Mouse (Mus musculus): ENCODE data around the gene Kat2a. TPM values are rescaled to one million over a fixed set of nuclear protein-coding genes. Genes with fewer than 3 reads are reported as not detected.
A peak's percentile ranks its signal among the peaks of the same experiment; 100 is the strongest.

Kat2a gene
- polyA plus RNA-seq, 1 experiment from 2014 or later, result 74.5 TPM

DNA sequence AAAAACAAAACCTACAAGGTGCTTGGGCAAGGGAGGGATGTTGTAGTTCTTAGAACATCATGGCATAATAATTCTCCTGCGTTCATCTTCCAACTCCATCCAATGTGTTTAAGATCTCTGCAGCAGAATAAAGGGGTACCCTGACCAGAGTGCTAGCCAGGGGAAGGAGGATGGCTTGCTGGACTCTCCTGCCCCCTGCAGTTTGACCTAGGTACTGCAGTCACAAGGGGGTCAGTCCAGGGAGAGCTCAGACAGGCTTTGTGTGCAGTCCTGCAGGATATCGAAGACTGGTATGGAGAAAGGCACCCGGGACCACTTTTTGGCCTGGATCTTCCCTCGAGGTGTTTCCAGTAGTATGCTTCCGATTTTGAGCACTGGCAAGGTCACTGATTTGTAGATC, 17.3 kb downstream of the Kat2a start:
- H3K9ac ChIP-seq (ENCODE audit: low read depth, low read length), result no peak overlapping the region
- no peak overlapping the region for H3K27ac ChIP-seq (ENCODE audit: low read depth, low read length)
- no peaks in the 10 kb centered on the region for H3K36me3 ChIP-seq (ENCODE audit: control insufficient read depth, insufficient read depth, low read length)
- H3K4me3 ChIP-seq (ENCODE audit: low read length), result no peak overlapping the region
- peak; percentile 68 for ATAC-seq (ENCODE audit: low FRiP score, low TSS enrichment)
- H3K4me1 ChIP-seq (ENCODE audit: control insufficient read depth, insufficient read depth, low read length), result no peaks in the 10 kb centered on the region
- no peak overlapping the region for H3K4me2 ChIP-seq (replicated peaks; ENCODE audit: low read depth, low read length)
- no peaks in the 10 kb centered on the region for H3K9me3 ChIP-seq (ENCODE audit: control insufficient read depth, low read length)
- peaks cover 3% of the 10 kb centered on the region; the same call in 1 of the 2 replicates for H3K27me3 ChIP-seq (ENCODE audit: control insufficient read depth, insufficient read depth, low read length)
- WGBS, result 44% methylated on average over 5 of the region's 5 CpGs

GRCm38 (mm10) chr11:100693154-100693553, 19.1 kb downstream of the Kat2a start:
- Histone ChIP-seq H3K4me1 (ENCODE audit: control insufficient read depth, insufficient read depth, low read length) (no peaks in the 10 kb centered on the region), H3K9me3 (ENCODE audit: control insufficient read depth, low read length) (no peaks in the 10 kb centered on the region), H3K27ac (ENCODE audit: low read depth, low read length) (no peak overlapping the region), H3K4me3 (ENCODE audit: low read length) (no peak overlapping the region), H3K27me3 (ENCODE audit: control insufficient read depth, insufficient read depth, low read length) (peaks cover 3% of the 10 kb centered on the region; the same call in 1 of the 2 replicates), H3K9ac (ENCODE audit: low read depth, low read length) (no peak overlapping the region), H3K4me2 (replicated peaks; ENCODE audit: low read depth, low read length) (no peak overlapping the region), H3K36me3 (ENCODE audit: control insufficient read depth, insufficient read depth, low read length) (no peaks in the 10 kb centered on the region)
- ATAC-seq (ENCODE audit: low FRiP score, low TSS enrichment), result no peak
- 14% methylated on average over 5 of the region's 5 CpGs for WGBS

DNA sequence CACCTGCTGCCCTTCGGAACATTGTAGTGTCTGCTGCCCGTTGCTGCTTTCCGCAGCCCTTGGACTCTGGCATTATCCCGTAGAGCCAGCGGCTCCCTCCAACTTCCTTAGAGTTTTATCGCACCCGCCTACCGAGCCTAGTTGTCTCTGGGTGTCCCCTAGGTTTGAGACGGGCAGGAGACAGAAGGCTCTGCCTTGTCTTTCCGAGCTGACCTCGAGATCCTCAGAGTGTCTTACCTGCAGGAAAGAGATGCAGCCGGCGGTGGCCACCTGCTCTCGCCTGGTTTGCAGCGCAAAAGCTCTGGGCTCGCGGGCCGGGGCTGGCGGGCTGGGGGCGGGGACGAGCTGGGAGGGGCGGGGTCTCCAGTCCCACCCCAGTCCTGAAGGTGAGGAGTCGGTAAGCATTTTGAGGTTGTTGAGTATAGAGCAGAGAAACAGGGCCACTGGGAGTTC, 20.1 kb downstream of the Kat2a start, which contains the start of gene Zfp385c:
Zfp385c (minus strand) TSS at position 292 of the 453 bp plus-strand sequence.
- no peak for ATAC-seq (ENCODE audit: low FRiP score, low TSS enrichment)
- no peaks in the 10 kb centered on the region for H3K4me1 ChIP-seq (ENCODE audit: control insufficient read depth, insufficient read depth, low read length)
- no peaks in the 10 kb centered on the region for H3K36me3 ChIP-seq (ENCODE audit: control insufficient read depth, insufficient read depth, low read length)
- H3K4me3 ChIP-seq (ENCODE audit: low read length), result peak within 1 kb of the TSS; percentile 35
- peak within 1 kb of the TSS; percentile 65 for H3K4me2 ChIP-seq (replicated peaks; ENCODE audit: low read depth, low read length)
- H3K9ac ChIP-seq (ENCODE audit: low read depth, low read length), result peak within 1 kb of the TSS; percentile 18; the same call in 1 of the 2 replicates
- peaks cover 3% of the 10 kb centered on the region; the same call in 1 of the 2 replicates for H3K27me3 ChIP-seq (ENCODE audit: control insufficient read depth, insufficient read depth, low read length)
- under 1% methylated on average over 23 of the region's 23 CpGs for WGBS
- no peak within 1 kb of the TSS for H3K27ac ChIP-seq (ENCODE audit: low read depth, low read length)
- no peaks in the 10 kb centered on the region for H3K9me3 ChIP-seq (ENCODE audit: control insufficient read depth, low read length)

- Histone ChIP-seq H3K36me3 (ENCODE audit: control insufficient read depth, insufficient read depth, low read length) (no peaks in the 10 kb centered on the region), H3K4me1 (ENCODE audit: control insufficient read depth, insufficient read depth, low read length) (no peaks in the 10 kb centered on the region), H3K9me3 (ENCODE audit: control insufficient read depth, low read length) (no peaks in the 10 kb centered on the region), H3K27ac (ENCODE audit: low read depth, low read length) (no peak overlapping the region), H3K9ac (ENCODE audit: low read depth, low read length) (no peak overlapping the region), H3K27me3 (ENCODE audit: control insufficient read depth, insufficient read depth, low read length) (peaks cover 3% of the 10 kb centered on the region; the same call in 1 of the 2 replicates), H3K4me3 (ENCODE audit: low read length) (no peak overlapping the region), H3K4me2 (replicated peaks; ENCODE audit: low read depth, low read length) (no peak overlapping the region)
- 74% methylated on average over 7 of the region's 7 CpGs for WGBS
- no peak for ATAC-seq (ENCODE audit: low FRiP score, low TSS enrichment)
These were observed 21.9 kb downstream of the Kat2a start for GRCm38 (mm10) chr11:100690389-100690788.

DNA sequence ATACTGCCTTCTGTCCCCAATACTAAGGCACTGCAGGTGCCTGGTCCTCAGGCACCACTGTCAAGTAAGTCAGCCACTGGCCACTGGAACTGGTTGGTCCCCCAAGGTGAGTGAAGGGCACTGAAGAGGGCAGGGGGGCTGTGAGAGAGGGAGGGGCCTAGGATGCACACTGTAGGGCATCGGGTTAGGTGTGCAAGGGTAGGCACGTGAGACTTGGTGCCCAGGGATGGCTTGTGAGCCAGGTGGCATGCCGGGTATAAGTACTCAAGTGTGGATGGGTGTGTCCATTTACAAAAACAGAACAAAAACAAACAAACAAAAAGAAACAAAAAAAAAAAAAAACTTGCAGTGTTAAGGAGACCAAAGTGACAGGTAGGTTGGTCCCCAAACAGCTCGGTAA, 23.8 kb downstream of the Kat2a start:
- no peaks in the 10 kb centered on the region for H3K36me3 ChIP-seq (ENCODE audit: control insufficient read depth, insufficient read depth, low read length)
- no peak overlapping the region for H3K4me2 ChIP-seq (replicated peaks; ENCODE audit: low read depth, low read length)
- H3K4me3 ChIP-seq (ENCODE audit: low read length), result no peak overlapping the region
- no peaks in the 10 kb centered on the region for H3K9me3 ChIP-seq (ENCODE audit: control insufficient read depth, low read length)
- ATAC-seq (ENCODE audit: low FRiP score, low TSS enrichment), result no peak
- H3K27me3 ChIP-seq (ENCODE audit: control insufficient read depth, insufficient read depth, low read length), result peaks cover 3% of the 10 kb centered on the region; the same call in 1 of the 2 replicates
- WGBS, result 71% methylated on average over 4 of the region's 4 CpGs
- H3K4me1 ChIP-seq (ENCODE audit: control insufficient read depth, insufficient read depth, low read length), result no peaks in the 10 kb centered on the region
- no peak overlapping the region for H3K9ac ChIP-seq (ENCODE audit: low read depth, low read length)
- no peak overlapping the region for H3K27ac ChIP-seq (ENCODE audit: low read depth, low read length)

- Histone ChIP-seq H3K4me3 (ENCODE audit: low read length) (no peak overlapping the region), H3K9me3 (ENCODE audit: control insufficient read depth, low read length) (no peaks in the 10 kb centered on the region), H3K27ac (ENCODE audit: low read depth, low read length) (no peak overlapping the region), H3K36me3 (ENCODE audit: control insufficient read depth, insufficient read depth, low read length) (no peaks in the 10 kb centered on the region), H3K4me2 (replicated peaks; ENCODE audit: low read depth, low read length) (no peak overlapping the region), H3K4me1 (ENCODE audit: control insufficient read depth, insufficient read depth, low read length) (no peaks in the 10 kb centered on the region), H3K9ac (ENCODE audit: low read depth, low read length) (no peak overlapping the region), H3K27me3 (ENCODE audit: control insufficient read depth, insufficient read depth, low read length) (peaks cover 3% of the 10 kb centered on the region; the same call in 1 of the 2 replicates)
- ATAC-seq (ENCODE audit: low FRiP score, low TSS enrichment), result no peak
- 80% methylated on average over 7 of the region's 7 CpGs for WGBS
These were observed 25.0 kb downstream of the Kat2a start for GRCm38 (mm10) chr11:100687265-100687664.

GRCm38 (mm10) chr11:100685371-100685770, 26.9 kb downstream of the Kat2a start:
- Histone ChIP-seq H3K27me3 (ENCODE audit: control insufficient read depth, insufficient read depth, low read length) (no peaks in the 10 kb centered on the region), H3K4me1 (ENCODE audit: control insufficient read depth, insufficient read depth, low read length) (no peaks in the 10 kb centered on the region), H3K9me3 (ENCODE audit: control insufficient read depth, low read length) (no peaks in the 10 kb centered on the region), H3K9ac (ENCODE audit: low read depth, low read length) (no peak overlapping the region), H3K27ac (ENCODE audit: low read depth, low read length) (no peak overlapping the region), H3K4me2 (replicated peaks; ENCODE audit: low read depth, low read length) (no peak overlapping the region), H3K4me3 (ENCODE audit: low read length) (no peak overlapping the region), H3K36me3 (ENCODE audit: control insufficient read depth, insufficient read depth, low read length) (no peaks in the 10 kb centered on the region)
- 83% methylated on average over 3 of the region's 3 CpGs for WGBS
- no peak for ATAC-seq (ENCODE audit: low FRiP score, low TSS enrichment)

GRCm38 (mm10) chr11:100684084-100684483, 28.2 kb downstream of the Kat2a start:
- WGBS, result 56% methylated on average over 2 of the region's 2 CpGs
- no peaks in the 10 kb centered on the region for H3K27me3 ChIP-seq (ENCODE audit: control insufficient read depth, insufficient read depth, low read length)
- no peak for ATAC-seq (ENCODE audit: low FRiP score, low TSS enrichment)

GRCm38 (mm10) chr11:100682526-100682925, 29.7 kb downstream of the Kat2a start:
- WGBS, result 81% methylated on average over 5 of the region's 5 CpGs
- no peaks in the 10 kb centered on the region for H3K9me3 ChIP-seq (ENCODE audit: control insufficient read depth, low read length)
- no peaks in the 10 kb centered on the region for H3K27me3 ChIP-seq (ENCODE audit: control insufficient read depth, insufficient read depth, low read length)
- no peak overlapping the region for H3K27ac ChIP-seq (ENCODE audit: low read depth, low read length)
- ATAC-seq (ENCODE audit: low FRiP score, low TSS enrichment), result no peak
- no peaks in the 10 kb centered on the region for H3K36me3 ChIP-seq (ENCODE audit: control insufficient read depth, insufficient read depth, low read length)
- H3K4me2 ChIP-seq (replicated peaks; ENCODE audit: low read depth, low read length), result no peak overlapping the region
- H3K9ac ChIP-seq (ENCODE audit: low read depth, low read length), result no peak overlapping the region
- H3K4me3 ChIP-seq (ENCODE audit: low read length), result no peak overlapping the region
- H3K4me1 ChIP-seq (ENCODE audit: control insufficient read depth, insufficient read depth, low read length), result no peaks in the 10 kb centered on the region

More at GRCm38 (mm10) chr11:100684084-100684483, 28.2 kb downstream of the Kat2a start:
- no peaks in the 10 kb centered on the region for H3K4me1 ChIP-seq (ENCODE audit: control insufficient read depth, insufficient read depth, low read length)
- H3K9me3 ChIP-seq (ENCODE audit: control insufficient read depth, low read length), result no peaks in the 10 kb centered on the region
- H3K36me3 ChIP-seq (ENCODE audit: control insufficient read depth, insufficient read depth, low read length), result no peaks in the 10 kb centered on the region
- H3K4me3 ChIP-seq (ENCODE audit: low read length), result no peak overlapping the region
- no peak overlapping the region for H3K4me2 ChIP-seq (replicated peaks; ENCODE audit: low read depth, low read length)
- no peak overlapping the region for H3K27ac ChIP-seq (ENCODE audit: low read depth, low read length)
- no peak overlapping the region for H3K9ac ChIP-seq (ENCODE audit: low read depth, low read length)

Measured in kidney, embryonic 14.5 days (tissue).